Mouse (Mus musculus) CD4-positive naive resting alpha-beta T cell, adult 57 days (primary cell): Measurements from ENCODE around the gene 4930556J24Rik. TPM values are rescaled to one million over a fixed set of nuclear protein-coding genes. Genes with fewer than 3 reads are reported as not detected.

Experiments
- total RNA-seq: library from RNA; stranded (reverse); gene quantifications from one replicate; pipeline ENCODE4 v1.2.4, GENCODE M21; 2023

The 4930556J24Rik gene
- not detected for total RNA-seq

GRCm38 (mm10) chr11:3976678-3977077, at the start of gene 4930556J24Rik:
4930556J24Rik (minus strand) TSS chr11:3976778.

GRCm38 (mm10) chr11:3983291-3983862, 6.8 kb upstream of the 4930556J24Rik start, which contains the start of gene Gal3st1:
Gal3st1 (plus strand) TSS chr11:3983636.

GRCm38 (mm10) chr11:3963610-3964415, 12.8 kb downstream of the 4930556J24Rik start, which contains the start of gene Pes1:
Pes1 (plus strand) TSS chr11:3963975.

GRCm38 (mm10) chr11:3931511-3932211, 44.9 kb downstream of the 4930556J24Rik start, which contains the start of gene Tcn2:
Tcn2 (minus strand) TSS chr11:3932159.

GRCm38 (mm10) chr11:3914109-3914840, 62.3 kb downstream of the 4930556J24Rik start, which contains the start of gene Slc35e4:
Slc35e4 (minus strand) TSS chr11:3914664.

GRCm38 (mm10) chr11:3894406-3895281, 81.9 kb downstream of the 4930556J24Rik start, which contains the start of the genes 4921536K21Rik and Dusp18:
4921536K21Rik (minus strand) TSS chr11:3895098.
Dusp18 (plus strand) TSS chr11:3895240.

Other genes starting within 250 kb of the 4930556J24Rik start
- gene Osbp2, start 112.9 kb downstream of the 4930556J24Rik start, total RNA-seq, result not detected
- gene 4921536K21Rik, start 81.7 kb downstream of the 4930556J24Rik start, total RNA-seq, result 0.35 TPM
- gene Dusp18, start 81.5 kb downstream of the 4930556J24Rik start, total RNA-seq, result 4.0 TPM
- 3.3 TPM for gene Slc35e4, start 62.1 kb downstream of the 4930556J24Rik start, total RNA-seq
- 12.4 TPM for gene Tcn2, start 44.6 kb downstream of the 4930556J24Rik start, total RNA-seq
- gene Pes1, start 12.8 kb downstream of the 4930556J24Rik start, total RNA-seq, result 64.9 TPM
- not detected for gene Gal3st1, start 6.9 kb upstream of the 4930556J24Rik start, total RNA-seq
- gene Sec14l4, start 54.7 kb upstream of the 4930556J24Rik start, total RNA-seq, result not detected
- gene Sec14l3, start 88.1 kb upstream of the 4930556J24Rik start, total RNA-seq, result not detected
- gene Mtfp1, start 118.7 kb upstream of the 4930556J24Rik start, total RNA-seq, result not detected
- 1.0 TPM for gene Sec14l2, start 146.6 kb upstream of the 4930556J24Rik start, total RNA-seq
- gene Rnf215, start 158.4 kb upstream of the 4930556J24Rik start, total RNA-seq, result 29.4 TPM
- 8.5 TPM for gene Ccdc157, start 183.5 kb upstream of the 4930556J24Rik start, total RNA-seq
- gene Sf3a1, start 183.6 kb upstream of the 4930556J24Rik start, total RNA-seq, result 50.1 TPM
- gene Tbc1d10a, start 210.0 kb upstream of the 4930556J24Rik start, total RNA-seq, result 66.6 TPM
- gene Castor1, start 241.4 kb upstream of the 4930556J24Rik start, total RNA-seq, result 14.1 TPM